Mouse (Mus musculus): ENCODE results near the gene Lrp3. TPM values are rescaled to one million over a fixed set of nuclear protein-coding genes. Genes with fewer than 3 reads are reported as not detected.
"Not testable (repeated sequence)": the region's sequence is repeated elsewhere in the genome, so short reads cannot be mapped to it uniquely, and the experiment has no call there.

The Lrp3 gene
- polyA plus RNA-seq (2016; fragmentation: Nextera tagmentation; extraction: Ambion mirVana), result 17.9 and 19.3 TPM in 2 replicates

- Histone ChIP-seq H3K9me3 (replicated peaks) (no peaks in the 10 kb centered on the region), H3K27me3 (peaks cover 4% of the 10 kb centered on the region; the same call in 1 of the 2 replicates), H3K9ac (peak within 1 kb of the TSS; percentile 94), H3K4me1 (peaks cover 22% of the 10 kb centered on the region), H3K27ac (peak within 1 kb of the TSS; percentile 92), H3K4me2 (replicated peaks) (peak within 1 kb of the TSS; percentile 75), H3K4me3 (peak within 1 kb of the TSS; percentile 81), H3K36me3 (peaks cover 28% of the 10 kb centered on the region)
- under 1% methylated on average over 43 of the region's 53 CpGs for WGBS
- ATAC-seq (ENCODE audit: low FRiP score), result peak; percentile 90
These were observed at the start of gene Lrp3 for GRCm38 (mm10) chr7:35215225-35215624. Gene Lrp3, minus strand, starts transcription at chr7:35215498.

DNA sequence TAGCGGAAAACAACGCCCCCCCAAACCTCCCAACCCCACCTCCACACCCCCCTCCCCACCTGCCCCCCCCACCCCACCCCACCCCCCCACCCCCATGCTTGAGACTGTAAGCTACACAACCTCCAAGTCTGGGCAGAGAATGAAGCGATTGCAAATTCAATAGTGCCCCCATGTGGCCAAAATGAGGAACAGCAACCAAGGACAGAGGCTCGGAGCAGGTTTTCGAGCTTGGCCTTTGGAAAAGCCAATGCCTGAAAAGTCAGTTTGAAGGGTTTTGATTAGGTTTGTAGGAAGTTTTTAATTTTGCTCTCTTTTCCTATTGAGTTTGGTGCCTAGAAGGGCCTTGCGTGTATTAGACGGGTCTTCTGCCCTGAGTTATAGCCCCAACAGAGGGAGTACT lies 49.4 kb upstream of the Lrp3 start:
- H3K9me3 ChIP-seq (replicated peaks), result no peaks in the 10 kb centered on the region

DNA sequence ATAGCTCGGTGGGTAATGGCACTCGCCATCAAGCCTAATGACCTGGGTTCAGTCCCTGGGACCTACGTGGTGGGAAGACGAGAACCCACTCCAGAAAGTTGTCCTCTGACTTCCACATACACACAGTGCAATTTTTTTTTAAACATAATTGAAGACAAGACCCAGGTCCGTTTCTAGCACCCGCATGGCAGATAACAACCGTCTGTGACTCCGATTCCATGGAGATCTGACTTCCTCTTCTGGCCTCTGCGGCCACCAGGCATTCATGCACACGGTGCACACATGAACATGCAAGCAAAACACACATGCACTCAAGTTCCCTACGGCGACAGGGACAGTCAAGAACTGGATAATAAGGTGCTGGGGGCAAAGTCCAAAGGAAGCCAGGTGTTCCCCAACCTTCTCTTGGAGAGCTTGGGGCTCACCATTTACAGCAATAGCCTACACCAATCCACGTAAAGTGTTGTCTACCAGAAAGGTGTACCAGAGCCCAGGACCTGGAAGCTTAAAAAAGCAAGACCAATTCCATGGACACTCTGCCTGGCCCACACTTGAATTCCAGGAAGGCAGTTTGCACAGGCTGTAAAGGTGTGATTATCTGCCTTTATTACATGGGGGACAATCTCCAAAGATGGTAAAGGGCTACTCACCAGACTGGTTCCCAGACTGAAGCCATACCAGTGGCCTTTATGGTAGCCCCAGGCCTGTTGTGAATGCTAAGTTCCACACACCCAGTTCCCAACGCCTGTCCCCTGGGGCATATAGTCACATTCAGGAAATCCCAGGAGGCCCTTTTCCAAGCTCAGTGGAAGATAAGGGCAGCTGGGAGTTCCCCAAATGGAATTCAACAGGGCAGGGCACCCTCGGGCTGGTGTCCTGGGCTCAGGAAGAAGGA lies 48.5 kb upstream of the Lrp3 start:
- H3K9me3 ChIP-seq (replicated peaks), result no peaks in the 10 kb centered on the region
- H3K4me2 ChIP-seq (replicated peaks), result no peak overlapping the region
- ATAC-seq (ENCODE audit: low FRiP score), result no peak
- H3K4me1 ChIP-seq, result no peaks in the 10 kb centered on the region
- no peak overlapping the region for H3K9ac ChIP-seq
- WGBS, result 85% methylated on average over 15 of the region's 15 CpGs
- no peak overlapping the region for H3K27ac ChIP-seq
- no peak overlapping the region for H3K4me3 ChIP-seq
- H3K27me3 ChIP-seq, result no peaks in the 10 kb centered on the region
- H3K36me3 ChIP-seq, result no peaks in the 10 kb centered on the region

More for the DNA sequence above, 49.4 kb upstream of the Lrp3 start:
- Histone ChIP-seq H3K4me1 (0 out of 2 replicates have a peak, but pooled peaks cover 2% of the 10 kb centered on the region), H3K27me3 (no peaks in the 10 kb centered on the region), H3K4me2 (replicated peaks) (no peak overlapping the region), H3K4me3 (no peak overlapping the region), H3K9ac (no peak overlapping the region), H3K27ac (no peak overlapping the region), H3K36me3 (no peaks in the 10 kb centered on the region)
- ATAC-seq (ENCODE audit: low FRiP score), result no peak
- 11% methylated on average over 7 of the region's 7 CpGs for WGBS

DNA sequence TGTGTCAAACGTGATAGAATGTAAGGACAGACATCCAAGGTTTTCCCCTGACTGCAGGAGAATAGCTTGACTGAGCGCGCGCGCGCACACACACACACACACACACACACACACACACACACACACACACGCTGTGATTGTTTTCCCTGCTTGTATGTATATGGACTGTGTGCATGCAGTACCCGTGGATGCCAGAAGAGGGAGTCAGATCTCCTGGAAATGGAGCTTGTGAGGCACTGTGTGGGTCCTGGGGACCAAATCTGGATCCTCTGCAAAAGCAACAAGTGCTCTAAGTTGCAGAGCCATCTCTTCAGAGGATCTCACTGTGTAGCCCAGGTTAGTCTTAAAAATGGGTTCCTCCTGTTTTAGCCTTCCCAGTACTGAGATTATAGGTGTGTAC lies 44.1 kb upstream of the Lrp3 start:
- Histone ChIP-seq H3K9me3 (replicated peaks) (no peaks in the 10 kb centered on the region), H3K27me3 (no peaks in the 10 kb centered on the region), H3K36me3 (no peaks in the 10 kb centered on the region), H3K4me3 (no peak overlapping the region), H3K9ac (no peak overlapping the region), H3K4me2 (replicated peaks) (no peak overlapping the region), H3K27ac (no peak overlapping the region), H3K4me1 (no peaks in the 10 kb centered on the region)
- 91% methylated on average over 8 of the region's 8 CpGs for WGBS
- no peak for ATAC-seq (ENCODE audit: low FRiP score)

GRCm38 (mm10) chr7:35258294-35258693 lies 43.0 kb upstream of the Lrp3 start:
- no peak overlapping the region for H3K4me2 ChIP-seq (replicated peaks)
- ATAC-seq (ENCODE audit: low FRiP score), result no peak
- WGBS, result 60% methylated on average over 7 of the region's 7 CpGs

DNA sequence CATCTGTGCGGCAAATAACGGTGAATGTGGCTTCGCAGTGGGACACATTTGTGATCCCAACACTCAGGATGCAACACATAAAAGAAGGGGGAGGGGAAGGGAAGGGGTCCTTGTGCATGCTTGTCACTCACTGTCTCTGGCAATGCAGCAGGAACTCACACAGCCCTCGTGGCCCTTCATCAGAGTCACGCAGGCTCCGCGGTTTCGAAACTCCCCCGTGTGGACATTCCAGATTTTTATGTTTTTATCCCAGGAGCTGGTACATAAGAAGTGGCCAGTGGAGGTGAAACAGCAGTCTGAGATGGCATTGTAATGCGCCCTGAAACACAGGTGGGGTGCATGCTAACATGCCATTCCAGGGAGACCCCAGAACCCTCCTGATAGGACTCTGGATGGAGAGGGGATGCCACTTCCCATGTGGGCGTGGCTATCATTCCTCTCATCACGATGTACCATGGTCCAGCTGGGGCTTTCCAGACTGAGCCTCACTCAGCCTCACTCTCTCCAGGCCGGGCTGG lies 36.8 kb upstream of the Lrp3 start:
- Histone ChIP-seq H3K36me3 (no peaks in the 10 kb centered on the region), H3K27me3 (0 out of 2 replicates have a peak, but pooled peaks cover 2% of the 10 kb centered on the region), H3K4me1 (peaks cover 5% of the 10 kb centered on the region), H3K27ac (no peak overlapping the region), H3K4me2 (replicated peaks) (peak overlapping the region; percentile 45), H3K9ac (no peak overlapping the region), H3K4me3 (0 out of 2 replicates have a peak overlapping the region, but pooled peaks have one; percentile 10), H3K9me3 (replicated peaks) (no peaks in the 10 kb centered on the region)
- peak; percentile 83 for ATAC-seq (ENCODE audit: low FRiP score)
- 7% methylated on average over 12 of the region's 13 CpGs for WGBS

More at GRCm38 (mm10) chr7:35258294-35258693, 43.0 kb upstream of the Lrp3 start:
- no peaks in the 10 kb centered on the region for H3K36me3 ChIP-seq
- no peaks in the 10 kb centered on the region for H3K9me3 ChIP-seq (replicated peaks)
- H3K27ac ChIP-seq, result no peak overlapping the region
- H3K4me1 ChIP-seq, result no peaks in the 10 kb centered on the region
- no peaks in the 10 kb centered on the region for H3K27me3 ChIP-seq
- H3K4me3 ChIP-seq, result no peak overlapping the region
- H3K9ac ChIP-seq, result no peak overlapping the region

DNA sequence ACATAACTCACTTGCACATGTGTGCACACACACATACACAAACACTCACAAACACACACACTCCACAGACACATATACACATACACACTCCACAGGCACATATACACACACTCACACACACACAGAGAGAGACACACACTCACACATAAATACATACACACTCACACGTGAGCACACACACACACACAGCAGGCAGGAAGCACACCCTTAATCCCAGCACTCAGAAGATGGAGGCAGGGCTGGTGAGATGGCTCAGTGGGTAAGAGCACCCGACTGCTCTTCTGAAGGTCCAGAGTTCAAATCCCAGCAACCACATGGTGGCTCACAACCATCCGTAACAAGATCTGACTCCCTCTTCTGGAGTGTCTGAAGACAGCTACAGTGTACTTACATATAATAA lies 22.6 kb upstream of the Lrp3 start:
- H3K36me3 ChIP-seq; H3K9me3 ChIP-seq (replicated peaks); ATAC-seq (ENCODE audit: low FRiP score); H3K4me3 ChIP-seq; H3K4me2 ChIP-seq (replicated peaks); H3K27me3 ChIP-seq; H3K9ac ChIP-seq; H3K27ac ChIP-seq; H3K4me1 ChIP-seq: not testable (repeated sequence)
- WGBS, result 69% methylated on average over 3 of the region's 3 CpGs

DNA sequence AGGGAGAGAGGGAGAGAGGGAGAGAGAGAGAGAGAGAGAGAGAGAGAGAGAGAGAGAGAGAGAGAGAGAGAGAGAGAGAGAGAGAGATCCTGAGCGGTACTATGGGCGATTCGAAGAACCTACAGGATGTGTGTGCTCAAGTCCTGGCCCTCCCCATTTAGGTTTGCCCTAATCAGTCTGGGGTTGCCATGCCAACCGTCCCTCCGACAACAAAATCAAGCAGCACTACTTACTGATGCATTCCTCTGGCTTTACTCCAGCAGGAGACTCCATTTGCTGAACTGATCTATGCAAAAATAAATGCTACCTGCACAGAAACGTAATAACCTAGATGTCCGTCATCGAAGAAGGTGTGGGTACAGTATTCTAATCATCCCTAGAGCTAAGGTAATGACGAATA lies 20.0 kb upstream of the Lrp3 start:
- WGBS, result 17% methylated on average over 9 of the region's 9 CpGs
- Histone ChIP-seq H3K27ac (peak overlapping the region; percentile 87), H3K4me2 (replicated peaks) (peak overlapping the region; percentile 60), H3K9ac (peak overlapping the region; percentile 53), H3K4me3 (peak overlapping the region; percentile 56), H3K9me3 (replicated peaks) (peaks cover 3% of the 10 kb centered on the region; the same call in 1 of the 2 replicates), H3K4me1 (peaks cover 6% of the 10 kb centered on the region), H3K36me3 (no peaks in the 10 kb centered on the region), H3K27me3 (no peaks in the 10 kb centered on the region)
- ATAC-seq (ENCODE audit: low FRiP score), result peak; percentile 81

GRCm38 (mm10) chr7:35234361-35235245 lies 19.3 kb upstream of the Lrp3 start:
- ATAC-seq (ENCODE audit: low FRiP score), result peak; percentile 91
- H3K9ac ChIP-seq, result peak overlapping the region; percentile 69
- H3K4me1 ChIP-seq, result peaks cover 6% of the 10 kb centered on the region
- H3K27ac ChIP-seq, result peak overlapping the region; percentile 88
- peak overlapping the region; percentile 56 for H3K4me3 ChIP-seq
- H3K27me3 ChIP-seq, result no peaks in the 10 kb centered on the region
- H3K9me3 ChIP-seq (replicated peaks), result peaks cover 3% of the 10 kb centered on the region; the same call in 1 of the 2 replicates
- H3K36me3 ChIP-seq, result no peaks in the 10 kb centered on the region
- H3K4me2 ChIP-seq (replicated peaks), result peak overlapping the region; percentile 60
- under 1% methylated on average over 45 of the region's 45 CpGs for WGBS

DNA sequence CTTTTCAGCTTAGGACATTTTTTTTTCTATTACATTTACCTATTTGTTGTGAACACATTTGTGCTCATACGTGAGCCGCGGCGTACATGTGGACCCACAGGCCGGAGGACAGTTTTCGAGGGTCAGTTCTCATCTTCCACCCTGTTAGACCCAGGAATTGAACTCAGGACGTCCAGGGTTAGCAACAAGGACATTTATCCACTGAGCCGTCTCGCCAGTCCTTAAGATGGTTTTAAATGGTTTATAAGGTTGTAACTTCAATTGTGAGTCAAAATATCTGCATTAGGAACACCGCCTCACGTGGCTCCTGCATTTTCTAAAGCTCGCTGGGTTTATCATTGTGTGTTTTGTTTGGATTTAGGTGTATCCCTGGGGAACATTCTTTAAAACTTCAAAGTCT lies 18.6 kb upstream of the Lrp3 start:
- ATAC-seq (ENCODE audit: low FRiP score), result no peak
- Histone ChIP-seq H3K9me3 (replicated peaks) (peaks cover 3% of the 10 kb centered on the region; the same call in 1 of the 2 replicates), H3K27me3 (no peaks in the 10 kb centered on the region), H3K9ac (peak overlapping the region; percentile 69), H3K4me1 (peaks cover 6% of the 10 kb centered on the region), H3K36me3 (no peaks in the 10 kb centered on the region), H3K27ac (peak overlapping the region; percentile 88), H3K4me2 (replicated peaks) (peak overlapping the region; percentile 52), H3K4me3 (peak overlapping the region; percentile 56)
- 45% methylated on average over 12 of the region's 12 CpGs for WGBS

- Histone ChIP-seq H3K4me2 (replicated peaks) (no peak overlapping the region), H3K9ac (no peak overlapping the region), H3K4me3 (no peak overlapping the region), H3K27me3 (no peaks in the 10 kb centered on the region), H3K9me3 (replicated peaks) (peaks cover 3% of the 10 kb centered on the region; the same call in 1 of the 2 replicates), H3K27ac (no peak overlapping the region), H3K36me3 (no peaks in the 10 kb centered on the region), H3K4me1 (peaks cover 6% of the 10 kb centered on the region)
- ATAC-seq (ENCODE audit: low FRiP score), result no peak
- WGBS, result 29% methylated on average over 13 of the region's 13 CpGs
These were observed 17.6 kb upstream of the Lrp3 start for GRCm38 (mm10) chr7:35232796-35233455.
